Mouse (Mus musculus) cerebellum, adult 8-10 months (tissue): Measurements from ENCODE around the gene Cfap206.
"Not testable (repeated sequence)": the region's sequence is repeated elsewhere in the genome, so short reads cannot be mapped to it uniquely, and the experiment has no call there.

ENCODE experiments used
- DNase-seq: peaks from one replicate; pipeline ENCODE4 v3.0.0; 2022

The Cfap206 gene

DNA sequence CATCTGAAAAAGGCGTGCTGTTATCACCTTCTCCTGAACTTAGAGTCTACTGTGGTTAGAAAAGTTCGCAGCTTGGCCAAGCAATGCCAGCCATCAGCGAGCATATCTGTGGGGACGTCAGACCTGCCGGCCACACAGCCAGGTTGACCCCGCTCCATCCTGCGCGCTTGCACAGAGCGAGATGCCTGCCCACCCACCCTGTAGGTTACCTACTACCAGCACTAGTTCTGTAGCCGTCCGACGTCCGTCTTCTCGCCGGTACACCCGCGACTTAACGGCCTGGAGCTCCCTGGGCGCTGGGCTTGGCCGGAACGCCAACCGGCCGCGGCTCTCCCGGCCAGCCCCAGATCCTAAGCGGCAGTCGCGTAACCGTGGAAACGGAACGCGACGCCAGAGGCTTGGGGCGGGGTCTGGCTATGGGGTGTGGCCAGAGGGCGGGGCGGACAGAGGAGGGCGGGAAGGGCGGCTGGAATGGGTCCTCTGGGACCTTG is at the start of gene Cfap206:
TSS of gene Cfap206 (minus strand) at position 356 of the 491 bp plus-strand sequence.
- DNase-seq = peak; percentile 7

DNA sequence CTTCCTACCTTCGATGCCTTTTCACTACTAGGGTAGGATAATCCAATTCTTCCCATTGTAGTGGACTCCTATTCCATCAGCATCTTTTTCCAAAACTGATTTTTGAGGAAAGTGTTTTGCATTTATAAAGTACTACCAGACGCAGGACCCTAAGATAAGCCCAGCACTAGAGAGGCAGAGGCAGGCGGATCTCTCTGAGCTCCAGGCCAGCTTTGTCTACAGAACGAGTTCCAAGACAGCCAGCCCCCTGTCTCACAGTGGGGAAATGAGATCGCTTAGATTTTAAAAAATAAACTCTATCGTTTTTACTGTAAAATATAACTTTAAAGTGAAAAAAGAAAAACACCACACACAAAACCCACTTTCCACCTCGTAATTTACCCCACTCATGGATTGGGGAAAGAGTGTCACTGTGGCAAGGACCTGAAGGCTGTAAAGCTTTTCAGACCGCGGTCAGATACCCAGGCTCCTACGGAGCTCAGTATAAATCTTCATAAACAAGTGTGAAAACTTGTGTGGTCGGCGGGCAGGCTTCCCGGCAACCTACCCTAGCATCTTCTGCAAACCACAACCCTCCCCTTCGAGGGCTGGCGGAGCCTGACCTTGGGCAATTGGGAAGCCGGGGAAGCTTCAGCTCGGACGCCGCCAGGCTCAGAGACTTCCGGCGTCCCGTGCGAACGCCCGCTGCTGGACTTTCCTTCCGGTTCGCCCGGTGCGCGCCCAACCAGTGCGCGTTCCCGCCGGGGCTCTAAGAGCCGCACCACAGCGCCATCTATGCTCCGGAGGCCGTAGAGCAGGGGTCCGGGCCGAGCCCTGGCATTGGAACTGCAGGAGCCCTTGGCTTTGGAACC is 47.9 kb upstream of the Cfap206 start, which contains the start of gene Smim8:
TSS of gene Smim8 (minus strand) at position 747 of the 851 bp plus-strand sequence.
- DNase-seq = peak; percentile 91

DNA sequence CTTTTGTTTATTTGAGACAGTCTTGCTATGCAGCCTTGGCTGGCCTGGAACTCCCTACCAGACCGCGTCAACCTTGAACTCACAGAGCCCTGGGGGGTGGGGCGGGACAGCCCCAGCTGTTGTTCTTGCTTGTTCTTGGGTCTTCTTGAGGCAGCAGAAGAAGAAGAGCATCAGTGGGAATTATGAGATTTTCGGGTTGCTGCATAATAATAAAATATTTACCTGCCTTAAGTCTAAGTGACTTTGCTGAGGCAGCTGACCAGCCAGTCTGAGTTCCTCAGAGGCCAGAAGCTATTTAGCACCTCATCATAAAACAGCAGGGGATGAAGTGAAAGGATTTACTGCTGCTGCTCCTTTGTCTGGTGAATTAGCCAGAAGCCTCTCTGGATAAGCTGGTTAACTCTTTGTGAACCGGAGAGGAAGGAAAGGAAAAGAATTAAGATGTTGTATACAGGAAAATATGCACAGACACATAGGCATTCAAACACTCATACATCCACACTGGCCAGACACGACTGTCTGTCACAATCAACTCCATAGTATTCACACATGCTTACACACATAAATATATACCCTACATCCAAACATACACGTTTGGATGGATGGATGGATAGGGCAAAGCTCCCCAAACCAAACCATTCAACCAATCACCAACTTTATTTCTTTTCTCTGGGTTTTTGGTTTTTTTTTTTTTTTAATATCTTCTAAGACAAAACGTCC is 41.8 kb upstream of the Cfap206 start:
- DNase-seq = no peak

GRCm38 (mm10) chr4:34756163-34756562 is 26.2 kb upstream of the Cfap206 start, which contains the start of gene Gm136:
Gene Gm136, minus strand, starts transcription at chr4:34756263.
- no peak for DNase-seq

GRCm38 (mm10) chr4:34749236-34749635 is 19.2 kb upstream of the Cfap206 start:
- no peak for DNase-seq

GRCm38 (mm10) chr4:34734461-34734860 is 4.5 kb upstream of the Cfap206 start:
- no peak for DNase-seq

DNA sequence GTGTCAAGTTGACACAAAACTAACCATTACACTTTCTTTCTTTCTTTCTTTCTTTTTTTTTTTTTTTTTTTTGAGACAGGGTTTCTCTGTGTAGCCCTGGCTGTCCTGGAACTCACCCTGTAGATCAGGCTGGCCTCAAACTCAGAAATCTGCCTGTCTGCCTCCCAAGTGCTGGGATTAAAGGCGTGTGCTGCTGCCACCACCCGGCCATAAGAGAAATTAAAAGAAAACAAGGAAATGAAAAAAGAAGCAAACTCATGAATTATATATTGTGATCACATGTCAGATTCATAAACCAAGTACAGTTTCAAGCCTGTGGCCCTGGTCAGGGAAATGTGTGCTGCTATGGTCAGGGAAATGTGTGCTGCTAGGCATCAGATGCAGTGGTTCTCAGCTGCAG is 3.4 kb upstream of the Cfap206 start:
- DNase-seq = not testable (repeated sequence)

DNA sequence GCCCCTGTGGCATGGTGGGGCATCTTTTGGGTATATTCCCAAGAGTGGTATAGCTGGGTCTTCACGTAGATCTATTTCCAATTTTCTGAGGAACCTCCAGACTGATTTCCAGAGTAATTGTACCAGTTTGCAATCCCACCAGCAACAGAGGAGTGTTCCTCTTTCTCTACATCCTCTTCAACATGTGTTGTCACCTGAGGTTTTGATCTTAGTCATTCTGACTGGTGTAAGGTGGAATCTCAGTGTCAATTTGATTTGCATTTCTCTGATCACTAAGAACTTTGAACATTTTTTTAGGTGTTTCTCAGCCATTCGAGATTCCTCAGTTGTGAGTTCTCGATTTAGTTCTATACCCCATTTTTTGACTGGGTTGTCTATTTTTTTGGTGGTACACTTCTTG is 4.3 kb downstream of the Cfap206 start:
- not testable (repeated sequence) for DNase-seq

DNA sequence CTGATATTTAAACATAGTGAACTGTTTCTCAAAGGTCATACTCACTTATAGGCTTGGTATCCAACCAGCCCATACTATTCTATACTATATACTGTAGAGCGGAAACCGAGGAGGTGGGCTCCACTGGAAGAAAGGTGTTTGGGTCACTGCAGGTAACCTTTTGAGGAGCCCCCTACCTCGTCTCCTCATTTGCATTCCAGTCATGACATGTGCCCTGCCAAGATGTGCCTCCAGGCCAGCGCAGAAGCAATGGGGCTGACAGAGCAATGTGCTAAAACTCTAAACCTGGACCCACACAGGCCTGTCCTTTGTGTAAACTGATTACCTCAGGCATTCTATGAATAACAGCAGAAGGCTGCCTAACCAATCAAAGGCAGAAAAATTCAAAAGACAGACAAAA is 5.7 kb downstream of the Cfap206 start:
- no peak for DNase-seq

- DNase-seq = no peak
Measured at GRCm38 (mm10) chr4:34723186-34723585, 6.8 kb downstream of the Cfap206 start.

DNA sequence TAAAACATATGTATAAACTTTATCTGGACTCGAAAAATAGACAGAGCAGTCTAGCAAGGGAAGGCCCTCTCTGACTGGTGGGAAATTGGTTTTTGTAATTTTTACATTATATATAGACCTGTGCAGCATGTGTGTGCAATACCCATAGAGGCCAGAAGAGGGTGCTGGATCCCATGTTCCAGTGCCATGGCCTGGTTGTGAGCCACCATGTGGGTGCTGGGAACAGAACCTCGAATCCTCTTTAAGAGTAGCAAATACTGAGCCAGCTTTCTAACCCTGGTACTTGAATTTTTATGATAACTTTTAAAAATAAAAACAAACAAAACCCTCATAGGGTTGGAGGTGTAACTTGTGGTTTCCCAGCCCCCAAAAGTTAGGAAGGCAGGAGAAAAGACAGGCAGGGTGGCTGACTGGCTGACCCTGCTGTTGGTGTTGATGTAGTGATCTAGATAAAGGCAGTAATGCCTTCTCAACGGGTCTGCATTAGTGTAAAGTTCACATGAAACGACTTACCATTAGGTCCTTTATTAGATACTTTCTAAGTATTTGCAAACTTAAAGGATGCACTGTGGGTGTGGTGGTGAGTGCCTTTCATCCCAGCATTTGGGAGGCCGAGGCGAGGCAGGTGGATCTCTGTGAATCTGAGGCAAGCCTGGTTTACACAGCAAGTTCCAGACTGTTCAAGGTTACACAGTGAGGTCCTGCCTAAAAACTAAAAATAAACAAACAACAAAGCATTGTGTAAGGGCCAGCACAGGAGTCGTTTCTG is 9.7 kb downstream of the Cfap206 start:
- DNase-seq = no peak

- DNase-seq = no peak
Measured at GRCm38 (mm10) chr4:34719421-34719820, 10.6 kb downstream of the Cfap206 start.

- DNase-seq = no peak
Measured at GRCm38 (mm10) chr4:34715062-34715461, 14.9 kb downstream of the Cfap206 start.

- DNase-seq = no peak
Measured at GRCm38 (mm10) chr4:34708127-34708526, 21.9 kb downstream of the Cfap206 start.

- DNase-seq = no peak
Measured at GRCm38 (mm10) chr4:34707248-34707647, 22.8 kb downstream of the Cfap206 start.

DNA sequence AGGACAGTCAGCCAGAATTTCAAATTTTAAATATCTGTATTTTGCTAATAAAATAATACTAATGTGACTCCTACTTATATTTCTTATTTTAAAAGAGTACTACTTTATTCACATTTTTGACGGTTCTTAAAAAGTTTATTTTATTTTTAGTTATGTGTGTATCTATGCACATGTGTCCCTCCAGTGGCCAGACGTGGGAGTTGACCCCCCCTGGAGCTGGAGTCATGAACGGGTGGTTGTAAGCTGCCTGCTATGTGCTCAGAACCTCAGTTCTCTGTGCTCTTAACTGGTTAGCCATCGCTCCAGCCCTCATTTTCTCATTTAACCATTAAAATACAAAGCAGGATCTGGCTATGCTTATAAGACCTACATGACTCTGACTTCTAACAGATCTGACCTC is 27.0 kb downstream of the Cfap206 start:
- DNase-seq = no peak

GRCm38 (mm10) chr4:34702231-34702630 is 27.8 kb downstream of the Cfap206 start:
- DNase-seq = no peak

GRCm38 (mm10) chr4:34701528-34701927 is 28.5 kb downstream of the Cfap206 start:
- peak; percentile 22 for DNase-seq

DNA sequence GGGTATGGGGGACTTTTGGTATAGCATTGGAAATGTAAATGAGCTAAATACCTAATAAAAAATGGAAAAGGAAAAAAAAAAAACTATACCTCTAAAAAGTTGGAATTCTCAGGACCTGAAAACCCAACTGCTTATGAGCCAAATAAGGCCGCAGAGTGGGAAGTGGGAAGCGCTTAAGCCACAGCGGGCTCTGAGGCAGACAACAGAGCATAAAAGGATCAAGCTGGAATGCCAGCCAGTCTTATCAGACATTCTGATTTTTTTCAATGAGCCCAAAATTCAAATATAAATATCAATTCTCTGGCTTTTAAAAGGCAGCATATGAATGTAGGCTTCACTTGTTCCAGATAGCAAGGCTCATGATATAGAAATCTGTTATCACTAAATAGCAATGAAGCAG is 42.0 kb downstream of the Cfap206 start:
- DNase-seq = no peak

GRCm38 (mm10) chr4:34686874-34687567 is 43.0 kb downstream of the Cfap206 start, which contains the start of gene Slc35a1:
Gene Slc35a1, minus strand, starts transcription at chr4:34687438.
- peak; percentile 94 for DNase-seq

GRCm38 (mm10) chr4:34680530-34680929 is 49.5 kb downstream of the Cfap206 start:
- no peak for DNase-seq

DNA sequence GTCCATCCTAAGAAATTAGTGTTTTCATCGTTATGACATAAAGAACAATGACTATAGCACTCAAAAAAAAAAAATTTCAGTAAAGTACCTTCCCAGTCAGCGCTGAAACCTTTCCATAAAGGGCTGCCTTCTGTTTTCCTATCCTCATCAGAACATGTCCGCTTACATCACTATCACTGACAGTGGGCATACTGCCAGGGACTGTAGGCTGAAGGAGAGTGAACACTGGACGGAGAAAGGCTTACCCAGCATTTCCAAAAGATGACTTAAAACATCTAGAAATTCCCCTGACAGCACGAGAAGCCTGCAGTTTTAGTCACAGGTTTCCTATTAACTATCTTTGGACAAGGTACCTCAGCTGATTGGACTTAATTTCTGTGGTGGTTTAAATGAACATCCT is 56.3 kb downstream of the Cfap206 start:
- DNase-seq = no peak
